ENCODE assay signal across 14 mouse cellular contexts in the genomic region with DNA sequence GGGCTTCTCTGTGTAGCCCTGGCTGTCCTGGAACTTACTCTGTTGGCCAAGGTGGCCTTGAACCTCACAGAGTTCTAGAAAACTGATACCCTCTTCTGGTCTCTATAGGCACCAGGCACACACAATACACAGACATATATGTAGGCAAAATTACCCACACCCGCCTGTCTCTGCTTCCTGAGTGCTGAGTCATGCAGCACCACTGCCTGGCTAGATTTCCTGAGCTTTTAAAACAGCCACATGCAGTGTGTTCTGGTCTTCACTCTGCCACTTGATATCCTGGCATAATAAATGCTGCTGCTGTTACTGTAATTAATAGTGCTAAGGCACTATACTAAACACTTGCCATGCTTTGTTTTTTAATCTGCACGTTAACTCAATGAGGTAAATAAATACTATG. TPM values are rescaled to one million over a fixed set of nuclear protein-coding genes. Genes with fewer than 3 reads are reported as not detected.
A peak's percentile ranks its signal among the peaks of the same experiment; 100 is the strongest.
DNase-seq lines count a peak whose midpoint lies in the region; TF ChIP-seq lines count a peak whose summit lies in the region.
"Had no signal": no experiment of that assay in that cellular context is flagged by ENCODE, and none has a peak within 500 bp of the region (broad histone marks: within the 10 kb centered on the region; RNA-seq: fewer than 3 reads in every experiment).

No protein-coding gene starts in this region.

- no peak for TF ChIP-seq CTCF in kidney, adult 2 months (conservative IDR thresholded peaks at IDR 0.05; ENCODE audit: insufficient read depth, insufficient read length, low read depth, low read length)
- no peak for TF ChIP-seq CTCF in liver, adult 2 months (IDR thresholded peaks at IDR 0.05; ENCODE audit: low read depth, low read length)
- TF ChIP-seq CTCF in heart, adult 2 months (IDR thresholded peaks at IDR 0.05), result no peak

- H3K4me3 ChIP-seq in kidney, adult 2 months (ENCODE audit: insufficient read depth, low read depth, low read length), result no peak overlapping the region
- no peak overlapping the region for H3K4me3 ChIP-seq in liver, adult 2 months (ENCODE audit: insufficient read depth, low read depth, low read length)
- H3K4me3 ChIP-seq in heart, adult 2 months, result no peak overlapping the region
- H3K4me3 ChIP-seq: embryonic facial prominence, embryonic 12.5 days; heart, embryonic 10.5 days had no signal

- peaks cover 12% of the 10 kb centered on the region for H3K4me1 ChIP-seq in kidney, adult 2 months (ENCODE audit: control insufficient read depth, insufficient read depth, low read length)
- H3K4me1 ChIP-seq in liver, adult 2 months (ENCODE audit: control insufficient read depth, insufficient read depth, low read length), result peaks cover 14% of the 10 kb centered on the region
- H3K4me1 ChIP-seq in heart, adult 2 months (ENCODE audit: control insufficient read depth, insufficient read depth, low read length), result peaks cover 3% of the 10 kb centered on the region

- no peaks in the 10 kb centered on the region for H3K36me3 ChIP-seq in kidney, adult 2 months (ENCODE audit: control insufficient read depth, insufficient read depth, low read length)
- no peaks in the 10 kb centered on the region for H3K36me3 ChIP-seq in liver, adult 2 months (ENCODE audit: control insufficient read depth, insufficient read depth, low read length)
- no peaks in the 10 kb centered on the region for H3K36me3 ChIP-seq in heart, adult 2 months (ENCODE audit: control insufficient read depth, insufficient read depth, low read length)
- H3K36me3 ChIP-seq: embryonic facial prominence, embryonic 12.5 days; heart, embryonic 10.5 days had no signal

- DNase-seq in kidney, adult 2 months, result peak; percentile 34
- DNase-seq in kidney, adult 9 months, result no peak
- peak; percentile 37 for DNase-seq in NIH3T3 (ENCODE audit: low read depth)
- DNase-seq in liver, adult 2 months (ENCODE audit: extremely low read depth, low read depth, low spot score), result peak; percentile 27
- peak; percentile 36 for DNase-seq in thymus, postnatal 0 days (ENCODE audit: low spot score)
- DNase-seq in cerebellum, postnatal 4 days (ENCODE audit: low spot score in 2 of 2), result no peak
- no peak for DNase-seq in heart, adult 2 months
- DNase-seq in urinary bladder, postnatal 4 days (ENCODE audit: low spot score in 2 of 2), result no peak
- DNase-seq: cerebellum, adult 11-12 months; forebrain, postnatal 0 days had no signal

- H3K79me2 ChIP-seq in liver, adult 2 months (ENCODE audit: control insufficient read depth, insufficient read depth, low read length), result peaks cover 9% of the 10 kb centered on the region; the same call in 1 of the 2 replicates
- H3K79me2 ChIP-seq in heart, adult 2 months (replicated peaks; ENCODE audit: control insufficient read depth, insufficient read depth, low read length), result peaks cover 4% of the 10 kb centered on the region

- TF ChIP-seq EP300 in heart, adult 2 months (IDR thresholded peaks at IDR 0.05; ENCODE audit: insufficient read depth, low read depth, low read length), result no peak

- intact Hi-C loops in heart, adult 2 months (cut with DNase I), result no loop called here

- peak overlapping the region; percentile 57; the same call in 1 of the 2 replicates for H3K27ac ChIP-seq in kidney, adult 2 months (ENCODE audit: insufficient read depth, low read depth, low read length)
- H3K27ac ChIP-seq in liver, adult 2 months (replicated peaks; ENCODE audit: insufficient read depth, low read depth, low read length), result no peak overlapping the region
- no peak overlapping the region for H3K27ac ChIP-seq in heart, adult 2 months
- H3K27ac ChIP-seq: embryonic facial prominence, embryonic 12.5 days; heart, embryonic 10.5 days had no signal

- H3K9ac ChIP-seq in liver, adult 2 months (ENCODE audit: low read depth, low read length), result no peak overlapping the region
- no peak overlapping the region for H3K9ac ChIP-seq in heart, adult 2 months (ENCODE audit: low read depth, low read length)
- H3K9ac ChIP-seq: embryonic facial prominence, embryonic 12.5 days; forebrain, postnatal 0 days had no signal

- 40% methylated on average over 2 of the region's 2 CpGs for WGBS in kidney, adult 2 months
- 50% methylated on average over 2 of the region's 2 CpGs for WGBS in liver, adult 2 months
- 54% methylated on average over 2 of the region's 2 CpGs for WGBS in heart, adult 2 months

- no peak for TF ChIP-seq POLR2A in kidney, adult 2 months (IDR thresholded peaks at IDR 0.05; ENCODE audit: low read depth, low read length)
- TF ChIP-seq POLR2A in liver, adult 2 months (IDR thresholded peaks at IDR 0.05; ENCODE audit: extremely low read depth, insufficient read depth, low read length), result no peak
- no peak for TF ChIP-seq POLR2A in heart, adult 2 months (IDR thresholded peaks at IDR 0.05; ENCODE audit: insufficient read depth, low read depth, low read length)

- no peaks in the 10 kb centered on the region for H3K27me3 ChIP-seq in kidney, adult 2 months (replicated peaks; ENCODE audit: control insufficient read depth, insufficient read depth, low read length)
- H3K27me3 ChIP-seq in liver, adult 2 months (ENCODE audit: control insufficient read depth, insufficient read depth, low read length), result no peaks in the 10 kb centered on the region
- H3K27me3 ChIP-seq in heart, adult 2 months (ENCODE audit: control insufficient read depth, insufficient read depth, low read length), result no peaks in the 10 kb centered on the region
- H3K27me3 ChIP-seq: embryonic facial prominence, embryonic 12.5 days had no signal

RNA-seq across cellular contexts. Expression of a gene that starts 31.7 kb away (rescaled TPM):
- polyA plus RNA-seq in kidney, adult 2 months (2012; rRNA removed), result 71.8 and 77.5 TPM in 2 replicates
- total RNA-seq in liver, adult 2 months (2014; rRNA removed), result 31.8 and 34.8 TPM in 2 replicates
- 22.2 and 26.7 TPM in 2 replicates for polyA plus RNA-seq in liver, adult 2 months (2012; rRNA removed)
- polyA plus RNA-seq in thymus, postnatal 0 days (2015; fragmentation: Nextera tagmentation; extraction: Ambion mirVana), result 44.3 and 49.3 TPM in 2 replicates
- 10 to 100 TPM; 88.3 to 93.8 TPM for total RNA-seq in heart, adult 2 months (2021)
- polyA plus RNA-seq in heart, adult 2 months (2012; rRNA removed), result 53.3 and 63.3 TPM in 2 replicates

RNA-seq across cellular contexts. Expression of a gene that starts 31.9 kb away (rescaled TPM):
- 19.6 and 21.6 TPM in 2 replicates for polyA plus RNA-seq in kidney, adult 2 months (2012; rRNA removed)
- 3.1 and 3.3 TPM in 2 replicates for total RNA-seq in liver, adult 2 months (2014; rRNA removed)
- 5.2 and 5.3 TPM in 2 replicates for polyA plus RNA-seq in liver, adult 2 months (2012; rRNA removed)
- polyA plus RNA-seq in thymus, postnatal 0 days (2015; fragmentation: Nextera tagmentation; extraction: Ambion mirVana), result 5.3 and 7.1 TPM in 2 replicates
- total RNA-seq in heart, adult 2 months (2021), result 1 to 10 TPM; 3.0 to 4.5 TPM
- 7.5 and 11.6 TPM in 2 replicates for polyA plus RNA-seq in heart, adult 2 months (2012; rRNA removed)

RNA-seq across cellular contexts. Expression of a gene that starts 52.9 kb away (rescaled TPM):
- polyA plus RNA-seq in kidney, adult 2 months (2012; rRNA removed), result 18.9 and 22.9 TPM in 2 replicates
- total RNA-seq in liver, adult 2 months (2014; rRNA removed), result 15.7 TPM in 2 replicates
- 14.2 and 26.4 TPM in 2 replicates for polyA plus RNA-seq in liver, adult 2 months (2012; rRNA removed)
- 19.2 and 20.2 TPM in 2 replicates for polyA plus RNA-seq in thymus, postnatal 0 days (2015; fragmentation: Nextera tagmentation; extraction: Ambion mirVana)
- total RNA-seq in heart, adult 2 months (2021), result 10 to 100 TPM in 1 of 2 experiments, 1 to 10 TPM in 1; 8.6 to 12.3 TPM
- polyA plus RNA-seq in heart, adult 2 months (2012; rRNA removed), result 14.4 and 21.8 TPM in 2 replicates

RNA-seq across cellular contexts. Expression of a gene that starts 59.4 kb away (rescaled TPM):
- 0.09 and 0.14 TPM in 2 replicates for polyA plus RNA-seq in kidney, adult 2 months (2012; rRNA removed)
- 0.07 TPM in 1 of 2 replicates, not detected in the other for total RNA-seq in liver, adult 2 months (2014; rRNA removed)
- polyA plus RNA-seq in liver, adult 2 months (2012; rRNA removed), result 0.19 and 0.22 TPM in 2 replicates
- 0.43 and 0.44 TPM in 2 replicates for polyA plus RNA-seq in thymus, postnatal 0 days (2015; fragmentation: Nextera tagmentation; extraction: Ambion mirVana)
- total RNA-seq in heart, adult 2 months (2021), result not detected
- 0.12 TPM in 1 of 2 replicates, not detected in the other for polyA plus RNA-seq in heart, adult 2 months (2012; rRNA removed)
- total RNA-seq: forebrain, postnatal 0 days; monocyte, adult 5-6 weeks had no signal
- polyA plus RNA-seq: small intestine, adult 2 months had no signal

RNA-seq across cellular contexts. Expression of a gene that starts 59.9 kb away (rescaled TPM):
- polyA plus RNA-seq in kidney, adult 2 months (2012; rRNA removed), result 255 and 267 TPM in 2 replicates
- 64.1 and 75.7 TPM in 2 replicates for total RNA-seq in liver, adult 2 months (2014; rRNA removed)
- 159 and 171 TPM in 2 replicates for polyA plus RNA-seq in liver, adult 2 months (2012; rRNA removed)
- polyA plus RNA-seq in thymus, postnatal 0 days (2015; fragmentation: Nextera tagmentation; extraction: Ambion mirVana), result 147 and 148 TPM in 2 replicates
- total RNA-seq in heart, adult 2 months (2021), result 100 to 1,000 TPM; 104 to 125 TPM
- 244 and 272 TPM in 2 replicates for polyA plus RNA-seq in heart, adult 2 months (2012; rRNA removed)

Comparison
In these comparisons a context has a peak if more than half of its experiments do, and no peak if none do; other contexts are left out.
1. DNase-seq: peak in kidney, adult 2 months (single experiment), NIH3T3 (single experiment), liver, adult 2 months (single experiment) and thymus, postnatal 0 days (single experiment); none in kidney, adult 9 months (single experiment), cerebellum, postnatal 4 days (0 of 2), heart, adult 2 months (0 of 2) and urinary bladder, postnatal 4 days (0 of 2).